Mouse (Mus musculus): ENCODE data around the gene Ube2k. TPM values are rescaled to one million over a fixed set of nuclear protein-coding genes. Genes with fewer than 3 reads are reported as not detected.

Ube2k gene
- total and polyA plus RNA-seq, 3 experiments, result 21.4 to 70.3 (median 57.3) TPM

DNA sequence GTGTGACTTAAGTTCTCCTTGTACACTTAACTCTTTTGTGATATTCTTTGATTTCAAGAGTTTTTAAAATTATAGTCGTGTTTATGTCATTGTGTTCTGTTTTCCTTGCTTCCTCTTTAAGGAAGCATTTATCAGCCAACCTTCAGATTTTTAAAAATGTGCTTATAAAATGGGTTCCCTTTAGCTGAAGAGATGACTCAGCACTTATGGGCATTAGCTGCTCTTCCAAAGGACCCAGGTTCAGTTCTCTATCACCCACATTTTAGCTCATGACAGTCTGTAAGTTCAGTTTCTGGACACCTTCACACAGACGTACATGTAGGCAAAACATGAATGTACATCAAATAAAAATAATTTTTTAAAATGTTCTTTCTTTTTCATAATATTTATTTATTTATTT lies 55.4 kb downstream of the Ube2k start:
- intact Hi-C loops (cut with DNase I), result no loop called here
- no peak for DNase-seq
- H3K9ac ChIP-seq (ENCODE audit: low read depth, low read length), result no peak overlapping the region
- WGBS, result 82% methylated on average over 2 of the region's 2 CpGs
- peaks cover 2% of the 10 kb centered on the region for H3K36me3 ChIP-seq (ENCODE audit: control insufficient read depth, insufficient read depth, low read length)
- H3K27ac ChIP-seq, result no peak overlapping the region
- H3K4me3 ChIP-seq, result no peak overlapping the region
- H3K79me2 ChIP-seq (replicated peaks; ENCODE audit: control insufficient read depth, insufficient read depth, low read length), result no peaks in the 10 kb centered on the region
- H3K4me1 ChIP-seq (ENCODE audit: control insufficient read depth, insufficient read depth, low read length), result no peaks in the 10 kb centered on the region
- H3K27me3 ChIP-seq (ENCODE audit: control insufficient read depth, insufficient read depth, low read length), result no peaks in the 10 kb centered on the region
- TF ChIP-seq EP300 (IDR thresholded peaks at IDR 0.05; ENCODE audit: insufficient read depth, low read depth, low read length) (no peak), CTCF (IDR thresholded peaks at IDR 0.05) (no peak), POLR2A (IDR thresholded peaks at IDR 0.05; ENCODE audit: insufficient read depth, low read depth, low read length) (no peak)

DNA sequence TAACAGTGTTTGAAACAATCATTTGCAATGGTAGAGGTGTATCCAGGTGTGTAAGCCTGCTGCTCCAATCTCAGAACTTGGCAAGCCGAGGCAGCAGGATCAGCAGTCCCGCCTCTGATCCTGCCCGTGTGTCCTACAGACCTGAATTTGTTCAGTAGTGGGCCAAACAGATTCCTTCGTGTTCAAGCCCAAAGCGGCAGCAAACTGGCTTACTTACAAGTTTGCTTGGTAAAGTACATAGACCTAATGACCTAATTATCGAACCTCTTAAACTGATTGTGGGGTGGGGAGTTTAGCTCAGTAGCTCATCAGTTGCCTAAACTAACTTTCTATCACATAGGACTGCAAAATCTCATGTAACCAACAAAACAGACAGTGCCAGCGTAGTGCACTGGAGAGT lies 62.6 kb downstream of the Ube2k start:
- Histone ChIP-seq H3K27me3 (ENCODE audit: control insufficient read depth, insufficient read depth, low read length) (no peaks in the 10 kb centered on the region), H3K4me3 (no peak overlapping the region), H3K4me1 (ENCODE audit: control insufficient read depth, insufficient read depth, low read length) (no peaks in the 10 kb centered on the region), H3K27ac (no peak overlapping the region), H3K9ac (ENCODE audit: low read depth, low read length) (no peak overlapping the region), H3K79me2 (replicated peaks; ENCODE audit: control insufficient read depth, insufficient read depth, low read length) (no peaks in the 10 kb centered on the region), H3K36me3 (ENCODE audit: control insufficient read depth, insufficient read depth, low read length) (peaks cover 2% of the 10 kb centered on the region; the same call in 1 of the 2 replicates)
- TF ChIP-seq POLR2A (IDR thresholded peaks at IDR 0.05; ENCODE audit: insufficient read depth, low read depth, low read length) (no peak), CTCF (IDR thresholded peaks at IDR 0.05) (no peak), EP300 (IDR thresholded peaks at IDR 0.05; ENCODE audit: insufficient read depth, low read depth, low read length) (no peak)
- no peak for DNase-seq
- intact Hi-C loops (cut with DNase I), result no loop called here
- 90% methylated on average over 7 of the region's 7 CpGs for WGBS

DNA sequence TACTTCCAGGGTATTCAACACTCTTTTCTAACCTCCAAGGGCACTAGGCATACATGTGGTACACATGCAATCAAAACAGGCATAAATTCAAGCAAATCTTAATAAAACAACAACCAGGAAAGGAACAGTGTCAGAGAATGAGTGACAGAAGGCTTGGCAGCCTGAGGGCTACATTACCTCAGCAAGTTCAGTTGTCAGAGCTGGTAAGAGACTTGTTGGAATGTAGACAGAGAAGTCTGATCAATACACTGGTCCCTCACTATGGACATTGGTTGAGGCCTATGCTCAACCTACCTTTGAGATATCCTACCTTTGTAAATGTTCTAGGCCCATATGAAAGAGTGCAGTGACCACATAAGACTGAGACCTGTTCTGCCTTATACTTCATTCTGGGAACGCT lies 69.8 kb downstream of the Ube2k start:
- H3K4me1 ChIP-seq (ENCODE audit: control insufficient read depth, insufficient read depth, low read length), result no peaks in the 10 kb centered on the region
- no peak overlapping the region for H3K27ac ChIP-seq
- no peaks in the 10 kb centered on the region for H3K27me3 ChIP-seq (ENCODE audit: control insufficient read depth, insufficient read depth, low read length)
- H3K4me3 ChIP-seq, result no peak overlapping the region
- intact Hi-C loops (cut with DNase I), result no loop called here
- H3K36me3 ChIP-seq (ENCODE audit: control insufficient read depth, insufficient read depth, low read length), result no peaks in the 10 kb centered on the region; the same call in 1 of the 2 replicates
- no peak for DNase-seq
- 95% methylated on average over 1 of the region's 1 CpGs for WGBS
- H3K79me2 ChIP-seq (replicated peaks; ENCODE audit: control insufficient read depth, insufficient read depth, low read length), result no peaks in the 10 kb centered on the region
- H3K9ac ChIP-seq (ENCODE audit: low read depth, low read length), result no peak overlapping the region
- TF ChIP-seq EP300 (IDR thresholded peaks at IDR 0.05; ENCODE audit: insufficient read depth, low read depth, low read length), result no peak
- no peak for TF ChIP-seq CTCF (IDR thresholded peaks at IDR 0.05)
- TF ChIP-seq POLR2A (IDR thresholded peaks at IDR 0.05; ENCODE audit: insufficient read depth, low read depth, low read length), result no peak

DNA sequence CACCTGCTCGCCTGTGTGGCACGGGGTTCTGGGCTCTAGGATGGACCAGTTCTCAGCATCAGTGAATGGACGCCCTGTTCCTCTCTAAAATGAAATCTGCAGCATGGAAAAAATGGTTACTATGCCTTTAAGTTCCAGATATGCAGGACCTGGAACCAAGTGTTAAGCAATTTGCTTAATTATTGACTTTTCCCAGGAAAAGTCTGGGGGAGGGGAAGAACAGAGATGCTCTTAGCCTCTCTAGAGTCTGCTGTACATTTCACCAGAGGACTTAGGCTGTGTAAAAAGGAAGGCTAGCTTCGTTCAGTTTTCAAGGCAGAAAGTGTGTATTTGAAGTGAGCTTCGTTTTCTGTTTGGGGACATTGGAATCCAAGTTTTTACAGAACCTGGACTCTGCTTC lies 72.7 kb downstream of the Ube2k start:
- Histone ChIP-seq H3K4me3 (no peak overlapping the region), H3K9ac (ENCODE audit: low read depth, low read length) (no peak overlapping the region), H3K27me3 (ENCODE audit: control insufficient read depth, insufficient read depth, low read length) (no peaks in the 10 kb centered on the region), H3K36me3 (ENCODE audit: control insufficient read depth, insufficient read depth, low read length) (peaks cover 11% of the 10 kb centered on the region), H3K79me2 (replicated peaks; ENCODE audit: control insufficient read depth, insufficient read depth, low read length) (no peaks in the 10 kb centered on the region), H3K27ac (no peak overlapping the region), H3K4me1 (ENCODE audit: control insufficient read depth, insufficient read depth, low read length) (no peaks in the 10 kb centered on the region; the same call in 1 of the 2 replicates)
- DNase-seq, result no peak
- TF ChIP-seq EP300 (IDR thresholded peaks at IDR 0.05; ENCODE audit: insufficient read depth, low read depth, low read length), result no peak
- TF ChIP-seq POLR2A (IDR thresholded peaks at IDR 0.05; ENCODE audit: insufficient read depth, low read depth, low read length), result no peak
- no peak for TF ChIP-seq CTCF (IDR thresholded peaks at IDR 0.05)
- intact Hi-C loops (cut with DNase I), result no loop called here
- 89% methylated on average over 5 of the region's 5 CpGs for WGBS

DNA sequence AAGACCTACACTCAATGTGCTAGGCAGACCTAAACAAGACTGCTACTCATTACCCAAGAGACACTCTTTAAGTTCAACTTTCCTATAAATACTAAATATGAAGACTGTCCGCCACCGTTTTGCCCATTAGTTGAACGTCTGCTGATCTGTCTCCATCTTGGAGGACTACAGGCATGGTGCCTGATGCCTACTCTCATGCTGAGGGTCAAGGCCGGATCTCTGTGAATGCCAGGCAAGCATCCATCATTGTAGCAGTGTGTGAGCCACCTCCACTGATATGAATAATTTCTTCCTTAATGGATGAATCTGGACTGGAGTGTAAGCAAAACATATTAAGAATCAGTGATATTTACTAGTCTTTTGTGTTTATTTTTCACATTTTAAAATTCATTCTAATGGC lies 73.5 kb downstream of the Ube2k start:
- DNase-seq, result no peak

DNA sequence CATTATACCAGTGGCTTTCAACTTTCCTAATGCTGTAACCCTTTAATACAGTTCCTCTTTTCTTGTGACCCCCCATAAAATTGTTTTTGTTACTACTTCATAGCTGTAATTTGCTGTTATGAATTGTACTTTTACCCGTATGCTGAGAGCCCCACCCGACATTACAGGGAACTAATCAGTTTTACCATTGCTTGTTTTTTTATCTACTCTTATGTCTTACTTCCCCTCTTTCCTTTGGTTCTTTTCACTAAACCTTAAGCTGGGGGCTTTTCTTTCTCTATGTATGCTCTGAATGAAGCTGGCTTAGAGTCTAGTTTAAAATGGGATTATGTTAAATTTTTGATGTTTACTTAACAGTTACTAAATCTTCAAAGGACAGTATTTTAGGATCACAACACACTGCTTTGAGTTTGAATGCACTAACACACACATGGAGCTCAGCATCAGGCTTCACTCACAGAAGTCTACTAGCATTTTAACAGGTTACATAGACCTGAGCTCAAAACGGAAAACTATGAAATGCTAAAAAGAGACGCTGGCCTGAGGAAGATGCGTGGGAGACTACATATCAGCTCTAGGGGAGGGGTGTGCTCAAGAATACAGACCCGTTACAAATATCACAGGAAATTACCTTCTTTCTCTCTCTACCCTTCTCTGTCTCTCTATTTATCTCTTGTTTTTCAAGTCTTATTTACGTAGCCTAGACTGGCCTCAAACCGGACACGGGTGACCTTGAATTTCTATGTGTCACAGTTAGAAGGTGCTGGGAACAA lies 76.3 kb downstream of the Ube2k start:
- Histone ChIP-seq H3K27ac (no peak overlapping the region), H3K36me3 (ENCODE audit: control insufficient read depth, insufficient read depth, low read length) (peaks cover 14% of the 10 kb centered on the region)
- WGBS, result 60% methylated on average over 9 of the region's 9 CpGs

More for the DNA sequence above, 73.5 kb downstream of the Ube2k start:
- WGBS, result 83% methylated on average over 4 of the region's 4 CpGs
- Histone ChIP-seq H3K27me3 (ENCODE audit: control insufficient read depth, insufficient read depth, low read length) (no peaks in the 10 kb centered on the region), H3K4me1 (ENCODE audit: control insufficient read depth, insufficient read depth, low read length) (no peaks in the 10 kb centered on the region; the same call in 1 of the 2 replicates), H3K27ac (no peak overlapping the region), H3K79me2 (replicated peaks; ENCODE audit: control insufficient read depth, insufficient read depth, low read length) (no peaks in the 10 kb centered on the region), H3K36me3 (ENCODE audit: control insufficient read depth, insufficient read depth, low read length) (peaks cover 11% of the 10 kb centered on the region), H3K4me3 (no peak overlapping the region), H3K9ac (ENCODE audit: low read depth, low read length) (no peak overlapping the region)
- TF ChIP-seq EP300 (IDR thresholded peaks at IDR 0.05; ENCODE audit: insufficient read depth, low read depth, low read length) (no peak), CTCF (IDR thresholded peaks at IDR 0.05) (no peak), POLR2A (IDR thresholded peaks at IDR 0.05; ENCODE audit: insufficient read depth, low read depth, low read length) (no peak)
- intact Hi-C loops (cut with DNase I), result no loop called here

More for the DNA sequence above, 76.3 kb downstream of the Ube2k start:
- intact Hi-C loops (cut with DNase I), result no loop called here
- Histone ChIP-seq H3K27me3 (ENCODE audit: control insufficient read depth, insufficient read depth, low read length) (no peaks in the 10 kb centered on the region), H3K79me2 (replicated peaks; ENCODE audit: control insufficient read depth, insufficient read depth, low read length) (no peaks in the 10 kb centered on the region), H3K9ac (ENCODE audit: low read depth, low read length) (no peak overlapping the region), H3K4me1 (ENCODE audit: control insufficient read depth, insufficient read depth, low read length) (no peaks in the 10 kb centered on the region; the same call in 1 of the 2 replicates), H3K4me3 (no peak overlapping the region)
- no peak for TF ChIP-seq EP300 (IDR thresholded peaks at IDR 0.05; ENCODE audit: insufficient read depth, low read depth, low read length)
- no peak for TF ChIP-seq POLR2A (IDR thresholded peaks at IDR 0.05; ENCODE audit: insufficient read depth, low read depth, low read length)
- TF ChIP-seq CTCF (IDR thresholded peaks at IDR 0.05), result no peak
- no peak for DNase-seq

All from heart, adult 2 months (tissue).